Mouse (Mus musculus) erythroblast, embryonic 14.5 days (primary cell): ENCODE data around the gene Ankrd1.

Source experiments
- GATA1 ChIP-seq: IDR thresholded peaks from 2 replicates; pipeline ENCODE4 v1.6.1; 2012; ENCODE audit warnings: low read length, inconsistent platforms, mixed read lengths
- TAL1 ChIP-seq: IDR thresholded peaks from 3 replicates; pipeline ENCODE4 v1.6.1; 2012; ENCODE audit warnings: low read length, inconsistent platforms, mixed read lengths

DNA sequence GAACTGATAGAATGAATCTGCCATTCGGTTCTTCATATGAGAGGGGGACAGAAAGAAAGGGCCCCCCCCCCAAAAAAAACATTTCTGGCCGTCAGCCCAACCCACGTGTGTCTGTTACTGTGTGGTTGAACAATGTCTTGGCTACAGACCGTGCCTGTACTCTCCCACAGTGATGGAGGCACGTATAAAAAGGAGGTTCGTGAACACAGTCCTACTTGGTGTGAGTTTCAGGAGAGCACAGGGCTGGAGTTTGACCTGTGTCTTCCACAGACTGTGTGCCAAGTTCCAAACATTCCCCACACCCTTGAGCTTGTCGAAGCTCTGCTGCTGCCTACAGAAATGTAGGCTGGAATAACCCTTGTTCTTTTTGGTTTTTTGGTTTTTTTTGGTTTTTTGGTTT is 9.4 kb downstream of the Ankrd1 start:
- no peak for TF ChIP-seq GATA1
- no peak for TF ChIP-seq TAL1
